Mouse (Mus musculus) embryonic fibroblast, embryonic 13.5 days (primary cell): ENCODE results near the gene Dido1.

ENCODE experiments used
- CTCF ChIP-seq: IDR thresholded peaks from 2 replicates; pipeline ENCODE4 v1.5.1; 2011; ENCODE audit warnings: mild to moderate bottlenecking, control low read depth, low read length, moderate library complexity, borderline replicate concordance; ENCODE audit not compliant: insufficient read depth
- POLR2A ChIP-seq: IDR thresholded peaks from 2 replicates; pipeline ENCODE4 v1.6.1; 2011; ENCODE audit warnings: low read depth, mild to moderate bottlenecking, control low read depth, low read length, moderate library complexity

- TF ChIP-seq CTCF (no peak), POLR2A (no peak)
Observed at GRCm38 (mm10) chr2:180611882-180612281, 97.9 kb downstream of the Dido1 start.
